Mouse (Mus musculus): ENCODE measurements at regions not wholly inside any gene's neighbourhood (a gene's known extent, or its start where the extent isn't known, plus 50 kb on each side); places are given as distances from the start of the nearest gene placed in this dataset.

DNA sequence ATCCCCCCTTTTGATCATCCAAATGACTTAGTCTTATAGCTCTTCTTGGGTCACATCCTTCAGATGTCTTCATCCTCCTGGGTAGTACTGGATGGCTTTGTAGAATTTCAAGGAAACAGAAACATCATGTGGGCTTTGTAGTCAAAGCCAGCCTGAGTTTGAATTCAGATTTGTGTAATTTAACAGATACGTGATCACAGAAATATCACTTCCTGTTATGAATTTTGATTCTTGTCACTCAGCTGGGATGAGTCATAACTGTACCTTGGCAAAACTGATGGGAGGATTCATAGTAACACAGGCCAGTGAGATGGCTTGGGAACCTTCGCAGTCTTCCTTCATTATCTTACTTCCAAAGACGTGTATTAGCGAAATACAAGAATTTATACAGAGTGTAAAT is 222.2 kb upstream of the 4930412O13Rik start:
- Histone ChIP-seq H3K27ac (replicated peaks) (no peak overlapping the region), H3K9me3 (no peaks in the 10 kb centered on the region), H3K36me3 (no peaks in the 10 kb centered on the region), H3K4me2 (replicated peaks) (no peak overlapping the region), H3K4me3 (no peak overlapping the region), H3K27me3 (no peaks in the 10 kb centered on the region), H3K9ac (replicated peaks) (no peak overlapping the region), H3K4me1 (no peaks in the 10 kb centered on the region)
- ATAC-seq (replicated peaks) = no peak
- 95% methylated on average over 4 of the region's 4 CpGs for WGBS

DNA sequence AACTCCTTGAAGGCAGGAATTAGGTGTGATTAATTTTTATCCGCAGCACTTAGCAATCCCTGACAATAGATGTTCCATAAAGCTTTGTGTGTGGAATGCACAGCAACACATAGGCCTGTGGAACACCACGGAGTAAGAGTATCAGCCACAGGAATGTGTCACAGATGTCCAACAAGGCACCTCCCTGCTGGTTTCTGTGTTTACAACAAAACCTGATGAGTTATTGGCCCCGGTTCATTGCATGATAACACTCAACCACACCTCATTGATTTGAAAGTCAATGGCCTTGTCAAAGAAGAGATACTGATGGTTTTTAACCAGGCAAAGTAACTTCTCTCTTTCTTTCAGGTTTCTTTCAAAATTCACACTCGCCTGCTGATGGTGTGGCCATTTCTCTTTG is 211.4 kb upstream of the 4930412O13Rik start:
- Histone ChIP-seq H3K4me2 (replicated peaks) (no peak overlapping the region), H3K27me3 (no peaks in the 10 kb centered on the region), H3K27ac (replicated peaks) (no peak overlapping the region), H3K36me3 (no peaks in the 10 kb centered on the region), H3K9ac (replicated peaks) (no peak overlapping the region), H3K4me1 (no peaks in the 10 kb centered on the region), H3K9me3 (no peaks in the 10 kb centered on the region), H3K4me3 (no peak overlapping the region)
- ATAC-seq (replicated peaks) = no peak
- 74% methylated on average over 4 of the region's 4 CpGs for WGBS

DNA sequence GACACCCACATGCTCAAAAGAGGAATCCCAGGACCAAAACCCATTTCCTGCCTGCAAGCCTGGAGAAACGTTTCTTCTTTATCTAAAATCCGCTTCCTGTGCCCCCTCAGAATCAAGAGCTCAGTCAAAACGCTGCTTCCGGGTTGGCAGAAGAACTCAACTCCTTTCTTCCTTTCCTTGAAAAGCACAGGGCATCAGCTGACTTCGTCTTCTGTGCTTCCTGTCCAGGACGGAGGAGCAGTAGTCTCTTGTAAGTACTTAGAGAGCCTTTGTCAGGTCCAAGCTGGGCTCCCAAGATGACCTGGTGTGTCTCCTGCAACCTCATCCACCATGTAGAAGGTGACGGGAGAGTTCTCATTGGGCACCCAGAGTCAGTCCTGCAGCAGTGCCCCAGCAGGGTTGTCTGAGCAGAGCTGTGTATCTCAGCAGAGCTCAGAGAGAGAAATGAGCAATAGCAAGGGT is 199.3 kb upstream of the 4930412O13Rik start:
- Histone ChIP-seq H3K27ac (replicated peaks) (no peak overlapping the region), H3K4me2 (replicated peaks) (no peak overlapping the region), H3K9me3 (no peaks in the 10 kb centered on the region), H3K36me3 (no peaks in the 10 kb centered on the region), H3K27me3 (no peaks in the 10 kb centered on the region), H3K4me3 (no peak overlapping the region), H3K4me1 (no peaks in the 10 kb centered on the region), H3K9ac (replicated peaks) (no peak overlapping the region)
- ATAC-seq (replicated peaks) = no peak
- 86% methylated on average over 7 of the region's 7 CpGs for WGBS

DNA sequence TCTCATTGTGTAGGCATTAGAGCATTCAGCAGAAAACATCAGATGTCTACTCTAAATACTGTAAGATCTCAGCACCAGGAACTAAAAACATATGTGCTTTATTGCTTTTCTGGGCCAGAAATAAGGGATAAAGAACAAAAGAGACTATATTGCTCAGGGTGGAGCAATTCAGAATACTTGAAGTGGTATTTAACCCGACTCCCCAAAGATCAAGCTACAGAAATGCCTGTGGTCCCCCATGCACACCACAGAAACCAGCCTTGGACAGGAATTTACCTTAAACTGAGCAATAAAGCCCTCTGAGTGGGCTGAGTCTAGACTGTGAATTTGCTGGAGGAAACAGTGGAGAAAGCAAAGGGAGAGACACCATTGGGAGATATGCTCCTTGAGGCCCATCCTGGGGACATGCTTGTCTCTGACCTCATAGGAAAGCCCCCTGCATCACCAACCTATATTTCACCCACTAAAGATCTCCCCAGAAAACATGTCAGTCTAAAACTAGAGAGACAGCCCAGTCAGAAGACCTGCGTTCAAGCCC is 197.3 kb upstream of the 4930412O13Rik start:
- H3K4me2 ChIP-seq (replicated peaks) = no peak overlapping the region
- H3K9ac ChIP-seq (replicated peaks) = no peak overlapping the region
- H3K4me1 ChIP-seq = no peaks in the 10 kb centered on the region
- ATAC-seq (replicated peaks) = no peak
- no peaks in the 10 kb centered on the region for H3K36me3 ChIP-seq
- no peak overlapping the region for H3K27ac ChIP-seq (replicated peaks)
- H3K27me3 ChIP-seq = no peaks in the 10 kb centered on the region
- no peak overlapping the region for H3K4me3 ChIP-seq
- H3K9me3 ChIP-seq = no peaks in the 10 kb centered on the region
- WGBS = 82% methylated on average over 2 of the region's 2 CpGs

DNA sequence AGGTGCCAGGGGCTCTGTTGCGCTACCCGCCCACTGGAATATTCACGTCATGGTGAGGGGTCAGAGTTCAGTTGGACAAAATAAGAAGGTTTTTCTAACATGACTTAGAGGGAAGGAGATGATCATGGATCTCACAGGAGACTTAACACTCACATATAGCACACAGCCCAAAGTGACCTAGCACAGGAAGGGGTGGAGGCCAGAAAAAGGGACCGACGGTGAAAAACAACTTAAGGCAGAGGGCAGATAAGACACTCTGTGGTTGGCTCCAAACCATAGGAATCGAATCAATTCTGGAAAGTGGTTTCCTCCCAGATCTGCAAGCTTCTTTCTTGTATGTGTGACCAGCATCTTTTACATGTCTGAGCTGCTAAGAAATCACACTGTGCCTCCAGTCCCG is 192.9 kb upstream of the 4930412O13Rik start:
- Histone ChIP-seq H3K27ac (replicated peaks) (no peak overlapping the region), H3K27me3 (no peaks in the 10 kb centered on the region), H3K4me2 (replicated peaks) (no peak overlapping the region), H3K36me3 (no peaks in the 10 kb centered on the region), H3K4me1 (no peaks in the 10 kb centered on the region), H3K4me3 (no peak overlapping the region), H3K9me3 (no peaks in the 10 kb centered on the region), H3K9ac (replicated peaks) (no peak overlapping the region)
- ATAC-seq (replicated peaks) = no peak
- 85% methylated on average over 7 of the region's 7 CpGs for WGBS

DNA sequence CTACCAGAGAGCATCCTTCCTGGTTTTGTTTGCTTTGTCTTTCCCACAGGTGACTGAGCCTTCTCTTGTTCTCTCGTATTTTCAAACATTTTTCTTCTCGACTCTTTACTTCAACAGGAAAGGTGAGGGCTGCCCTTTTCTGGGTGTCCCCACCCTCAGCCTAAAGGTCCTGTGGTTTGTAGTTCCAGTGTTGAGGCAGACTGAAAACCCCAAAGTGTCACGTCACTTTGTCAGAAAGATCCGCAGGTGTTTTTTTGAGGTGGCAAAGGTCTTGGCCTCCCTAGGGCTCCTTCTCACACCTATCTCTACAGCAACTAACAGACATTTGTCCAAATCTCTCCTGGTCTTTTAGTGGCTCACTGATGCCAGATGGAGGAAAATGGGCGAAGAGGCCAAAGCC is 191.5 kb upstream of the 4930412O13Rik start:
- Histone ChIP-seq H3K4me3 (no peak overlapping the region), H3K4me2 (replicated peaks) (no peak overlapping the region)
- WGBS = 90% methylated on average over 5 of the region's 5 CpGs

DNA sequence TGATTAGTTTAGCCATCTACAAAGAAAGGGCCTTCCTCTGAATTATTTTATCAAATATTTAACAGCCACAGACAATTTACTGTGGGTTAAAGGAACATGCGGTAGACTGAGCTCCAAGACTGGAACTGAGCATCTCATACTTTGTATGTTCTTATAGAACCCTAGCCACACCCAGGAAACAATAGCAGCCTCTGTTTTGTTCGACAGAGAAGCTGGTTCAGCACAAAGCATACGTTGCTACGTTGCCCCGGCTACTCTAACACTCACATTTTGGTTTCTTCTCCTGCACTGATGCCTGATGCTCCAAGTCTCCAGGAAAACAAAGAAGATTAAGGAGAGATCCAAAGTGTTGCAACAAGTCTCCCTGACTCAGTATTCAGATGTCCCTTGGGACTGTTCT is 189.5 kb upstream of the 4930412O13Rik start:
- Histone ChIP-seq H3K4me1 (no peaks in the 10 kb centered on the region), H3K9ac (replicated peaks) (no peak overlapping the region), H3K27me3 (no peaks in the 10 kb centered on the region), H3K9me3 (no peaks in the 10 kb centered on the region), H3K4me3 (no peak overlapping the region), H3K4me2 (replicated peaks) (no peak overlapping the region), H3K36me3 (no peaks in the 10 kb centered on the region), H3K27ac (replicated peaks) (no peak overlapping the region)
- 74% methylated on average over 5 of the region's 5 CpGs for WGBS
- ATAC-seq (replicated peaks) = no peak

More for the DNA sequence above, 191.5 kb upstream of the 4930412O13Rik start:
- no peaks in the 10 kb centered on the region for H3K9me3 ChIP-seq
- H3K27ac ChIP-seq (replicated peaks) = no peak overlapping the region
- H3K4me1 ChIP-seq = no peaks in the 10 kb centered on the region
- no peaks in the 10 kb centered on the region for H3K27me3 ChIP-seq
- H3K9ac ChIP-seq (replicated peaks) = no peak overlapping the region
- ATAC-seq (replicated peaks) = no peak
- no peaks in the 10 kb centered on the region for H3K36me3 ChIP-seq

DNA sequence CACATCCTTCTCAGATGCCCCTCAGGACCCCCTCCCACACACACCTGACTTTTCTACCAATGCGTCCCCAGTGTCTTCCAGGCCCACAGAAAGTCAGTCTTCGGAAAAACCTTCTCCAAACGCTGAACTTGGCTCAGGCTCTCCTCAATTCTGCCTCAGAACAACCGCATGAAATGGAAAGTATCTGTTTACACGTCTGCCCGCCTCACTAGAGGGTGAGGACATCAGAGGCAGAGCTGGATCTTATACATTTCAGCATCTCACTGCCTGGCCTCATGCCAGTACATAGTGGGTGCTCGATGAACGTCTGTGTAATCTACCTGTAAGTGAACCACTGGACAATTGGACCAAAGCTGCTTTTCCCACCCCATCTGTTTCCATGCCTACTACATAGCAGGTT is 189.1 kb upstream of the 4930412O13Rik start:
- Histone ChIP-seq H3K4me2 (replicated peaks) (no peak overlapping the region), H3K36me3 (no peaks in the 10 kb centered on the region), H3K4me1 (no peaks in the 10 kb centered on the region), H3K9me3 (no peaks in the 10 kb centered on the region), H3K9ac (replicated peaks) (no peak overlapping the region), H3K27me3 (no peaks in the 10 kb centered on the region), H3K4me3 (no peak overlapping the region), H3K27ac (replicated peaks) (no peak overlapping the region)
- WGBS = 88% methylated on average over 8 of the region's 8 CpGs
- ATAC-seq (replicated peaks) = no peak

DNA sequence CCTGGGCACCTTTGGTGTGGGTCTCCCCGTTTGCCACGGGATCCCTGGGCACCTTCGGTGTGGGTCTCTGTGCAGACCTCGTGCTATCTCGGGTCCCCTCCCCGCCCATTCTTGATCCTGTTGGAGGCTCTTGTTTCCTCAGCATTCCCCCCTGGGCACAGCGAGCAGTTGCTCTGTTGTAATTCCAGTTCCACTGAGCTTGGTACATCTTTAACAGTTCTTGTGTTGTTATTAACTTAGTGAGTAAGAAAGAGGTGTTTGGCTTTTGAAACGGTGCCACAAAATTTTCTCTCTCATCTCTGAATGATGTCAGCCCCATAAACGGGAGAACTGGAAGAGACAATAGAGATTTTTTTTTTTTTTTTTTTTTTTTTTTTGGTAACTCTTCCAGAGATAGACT is 187.7 kb upstream of the 4930412O13Rik start:
- WGBS = 69% methylated on average over 9 of the region's 9 CpGs
- Histone ChIP-seq H3K4me2 (replicated peaks) (no peak overlapping the region), H3K27ac (replicated peaks) (no peak overlapping the region)

DNA sequence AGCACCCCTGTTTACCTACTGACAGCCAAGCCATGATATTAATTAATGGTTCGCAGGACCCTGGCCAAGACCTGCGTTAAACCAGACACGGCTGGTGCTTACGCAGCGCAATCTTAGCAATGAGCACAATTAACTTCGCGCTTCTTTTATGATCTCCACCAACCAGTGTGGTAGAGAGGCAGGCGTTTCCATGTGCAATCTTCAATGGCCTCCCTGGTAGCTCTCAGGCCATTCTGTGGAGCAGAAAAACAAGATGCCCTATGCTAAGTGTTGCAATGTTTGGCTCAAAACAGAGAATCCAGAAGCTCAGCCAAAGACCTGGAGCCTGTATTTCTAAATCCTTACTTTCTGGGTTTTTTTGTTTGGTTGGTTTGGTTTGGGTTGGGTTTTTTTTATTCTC is 186.9 kb upstream of the 4930412O13Rik start:
- Histone ChIP-seq H3K4me3 (no peak overlapping the region), H3K36me3 (no peaks in the 10 kb centered on the region), H3K27ac (replicated peaks) (no peak overlapping the region), H3K4me1 (no peaks in the 10 kb centered on the region), H3K9me3 (no peaks in the 10 kb centered on the region), H3K27me3 (no peaks in the 10 kb centered on the region), H3K9ac (replicated peaks) (no peak overlapping the region), H3K4me2 (replicated peaks) (no peak overlapping the region)
- no peak for ATAC-seq (replicated peaks)
- 65% methylated on average over 8 of the region's 8 CpGs for WGBS

More for the DNA sequence above, 187.7 kb upstream of the 4930412O13Rik start:
- H3K9me3 ChIP-seq = no peaks in the 10 kb centered on the region
- no peak overlapping the region for H3K4me3 ChIP-seq
- no peak overlapping the region for H3K9ac ChIP-seq (replicated peaks)
- no peaks in the 10 kb centered on the region for H3K4me1 ChIP-seq
- ATAC-seq (replicated peaks) = no peak
- no peaks in the 10 kb centered on the region for H3K36me3 ChIP-seq
- no peaks in the 10 kb centered on the region for H3K27me3 ChIP-seq

DNA sequence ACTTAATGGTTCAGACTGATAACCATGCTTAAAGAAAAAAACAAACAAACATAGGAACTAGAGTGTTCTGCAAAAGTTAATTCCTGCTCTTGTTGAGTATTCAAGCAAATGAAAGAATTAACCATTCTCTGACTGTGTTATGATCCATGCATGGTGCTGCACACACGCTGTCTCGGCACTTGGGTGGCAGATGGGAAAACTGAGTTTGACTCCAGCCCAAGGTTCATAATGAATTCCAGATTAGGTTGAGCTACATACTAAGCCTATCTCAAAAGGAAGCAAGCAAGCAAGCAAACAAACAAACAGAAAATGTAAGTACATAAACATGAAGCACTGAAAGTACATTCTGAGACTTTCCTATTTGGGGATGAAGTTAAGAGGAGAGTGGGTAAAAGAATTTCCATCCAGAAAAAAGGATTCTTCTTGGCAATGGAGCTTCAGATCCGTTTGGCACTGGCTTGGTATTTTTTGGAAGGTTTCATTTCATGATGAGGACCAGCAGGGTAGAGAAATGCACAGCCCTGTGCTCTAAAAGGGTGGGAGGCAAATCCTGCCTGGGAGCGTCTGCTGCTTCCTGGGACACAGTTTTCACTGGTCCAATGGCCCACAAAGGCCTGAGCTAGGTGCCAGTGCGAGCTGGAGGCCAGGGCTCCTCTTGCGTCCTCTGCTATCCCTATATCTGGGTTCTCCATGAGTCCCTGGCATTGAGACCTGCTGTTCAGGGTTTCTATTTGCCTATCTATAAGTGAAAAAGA is 183.3 kb upstream of the 4930412O13Rik start:
- 76% methylated on average over 6 of the region's 6 CpGs for WGBS
- Histone ChIP-seq H3K27ac (replicated peaks) (no peak overlapping the region), H3K27me3 (no peaks in the 10 kb centered on the region), H3K9ac (replicated peaks) (no peak overlapping the region), H3K4me2 (replicated peaks) (no peak overlapping the region), H3K36me3 (no peaks in the 10 kb centered on the region), H3K9me3 (no peaks in the 10 kb centered on the region), H3K4me1 (no peaks in the 10 kb centered on the region), H3K4me3 (no peak overlapping the region)
- no peak for ATAC-seq (replicated peaks)

DNA sequence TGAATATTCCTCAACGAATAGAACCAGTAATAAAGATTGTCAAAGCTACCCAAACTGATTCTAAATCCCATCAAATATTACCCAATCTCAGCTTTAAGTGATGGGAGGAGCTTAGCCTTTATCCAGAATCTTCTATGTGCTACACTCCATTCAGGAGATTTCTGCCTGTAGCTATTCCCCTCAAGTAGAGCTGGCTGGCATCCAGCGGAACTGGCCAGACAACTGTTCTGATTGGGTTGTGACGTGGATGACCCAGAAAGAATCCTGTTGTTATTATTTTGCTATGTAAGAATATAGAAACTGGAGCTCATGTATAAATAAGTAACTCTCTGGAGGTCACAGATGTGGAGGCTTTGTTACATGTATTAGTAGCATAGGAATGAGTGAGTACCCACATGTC is 176.8 kb upstream of the 4930412O13Rik start:
- H3K36me3 ChIP-seq = no peaks in the 10 kb centered on the region
- H3K9ac ChIP-seq (replicated peaks) = no peak overlapping the region
- no peak overlapping the region for H3K4me3 ChIP-seq
- no peaks in the 10 kb centered on the region for H3K27me3 ChIP-seq
- H3K27ac ChIP-seq (replicated peaks) = no peak overlapping the region
- H3K4me1 ChIP-seq = no peaks in the 10 kb centered on the region
- no peak overlapping the region for H3K4me2 ChIP-seq (replicated peaks)
- no peak for ATAC-seq (replicated peaks)
- H3K9me3 ChIP-seq = no peaks in the 10 kb centered on the region
- 77% methylated on average over 3 of the region's 3 CpGs for WGBS

DNA sequence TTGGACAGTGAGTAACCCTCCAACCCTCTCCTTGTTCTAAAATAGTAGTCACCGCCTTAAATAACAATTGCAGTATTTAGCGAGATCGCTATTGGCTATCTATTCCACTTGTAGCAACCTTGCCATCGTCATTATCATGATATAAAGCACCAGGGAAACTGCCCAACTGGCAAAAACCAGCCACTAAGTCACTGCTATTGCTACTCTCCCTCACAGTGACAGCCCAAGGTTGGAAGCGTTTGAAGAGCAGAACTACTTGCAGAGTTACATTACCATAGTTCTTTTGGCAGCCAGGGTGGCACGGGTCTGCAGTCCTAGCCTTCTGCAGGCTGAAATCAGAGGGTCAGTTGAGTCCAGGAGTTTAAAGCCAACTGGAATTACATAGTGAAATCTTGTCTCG is 171.6 kb upstream of the 4930412O13Rik start:
- Histone ChIP-seq H3K4me1 (no peaks in the 10 kb centered on the region), H3K36me3 (no peaks in the 10 kb centered on the region), H3K27me3 (no peaks in the 10 kb centered on the region), H3K4me2 (replicated peaks) (no peak overlapping the region), H3K27ac (replicated peaks) (no peak overlapping the region), H3K9me3 (no peaks in the 10 kb centered on the region), H3K9ac (replicated peaks) (no peak overlapping the region), H3K4me3 (no peak overlapping the region)
- ATAC-seq (replicated peaks) = no peak
- 84% methylated on average over 7 of the region's 7 CpGs for WGBS

Data from forebrain, embryonic 15.5 days (tissue).